Mouse (Mus musculus) megakaryocyte, embryonic 14.5 days (primary cell): Measurements from ENCODE around the gene Acpp. TPM values are rescaled to one million over a fixed set of nuclear protein-coding genes. Genes with fewer than 3 reads are reported as not detected.

Source experiments
- H3K27me3 ChIP-seq: replicated peaks from 2 replicates; pipeline ENCODE3; 2012; ENCODE audit warnings: inconsistent platforms
- H3K36me3 ChIP-seq: replicated peaks from 2 replicates; pipeline ENCODE3; 2012; ENCODE audit warnings: low read length, inconsistent platforms, mixed read lengths
- H3K4me1 ChIP-seq: 2 replicates; pipeline ENCODE4 v1.6.1; 2012; ENCODE audit warnings: inconsistent platforms
- H3K4me3 ChIP-seq: replicated peaks from 2 replicates; pipeline ENCODE3; 2012; ENCODE audit warnings: moderate library complexity, mild to moderate bottlenecking, inconsistent platforms
- H3K9me3 ChIP-seq: 2 replicates; pipeline ENCODE4 v1.6.1; 2012; ENCODE audit warnings: inconsistent platforms
- FLI1 ChIP-seq: IDR thresholded peaks from 2 replicates; pipeline ENCODE4 v1.6.1; 2012; ENCODE audit warnings: low read length, inconsistent platforms, mixed read lengths
- GATA1 ChIP-seq: IDR thresholded peaks from 3 replicates; pipeline ENCODE4 v1.6.1; 2012; ENCODE audit warnings: mixed read lengths, low read length, inconsistent platforms, borderline replicate concordance
- polyA plus RNA-seq: library from polyadenylated mRNA; stranded (reverse); fragments of >175 nt; gene quantifications from 2 replicates; pipeline ENCODE4 v1.2.3, GENCODE M21; 2012; ENCODE audit warnings: low replicate concordance; ENCODE audit not compliant: insufficient read depth

Acpp gene
- polyA plus RNA-seq, 1 experiment = 0.35 TPM

DNA sequence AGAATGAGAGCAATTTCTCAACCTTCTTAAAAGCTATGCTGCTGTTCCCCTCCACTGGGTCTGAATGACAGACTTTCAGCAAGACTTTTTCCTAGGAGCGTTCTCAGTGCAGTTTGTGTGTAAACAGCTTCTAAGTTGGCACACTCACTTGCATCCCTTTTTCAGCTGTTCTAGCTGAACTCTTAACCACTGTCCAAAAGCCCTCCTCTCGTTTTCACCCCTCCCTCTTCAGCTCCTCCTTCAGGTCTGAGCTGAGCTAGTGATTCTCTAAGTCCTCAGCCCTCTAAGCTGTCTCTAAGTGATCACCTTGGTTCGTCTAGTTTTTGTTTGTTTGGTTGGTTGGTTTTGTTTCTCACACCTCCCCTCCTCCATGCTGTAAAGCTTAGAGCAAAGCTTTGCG is 77.2 kb downstream of the Acpp start:
- Histone ChIP-seq H3K36me3 (peaks cover 9% of the 10 kb centered on the region), H3K27me3 (no peaks in the 10 kb centered on the region), H3K4me1 (peaks cover 67% of the 10 kb centered on the region), H3K9me3 (no peaks in the 10 kb centered on the region), H3K4me3 (no peak overlapping the region)
- TF ChIP-seq FLI1 (no peak), GATA1 (no peak)

DNA sequence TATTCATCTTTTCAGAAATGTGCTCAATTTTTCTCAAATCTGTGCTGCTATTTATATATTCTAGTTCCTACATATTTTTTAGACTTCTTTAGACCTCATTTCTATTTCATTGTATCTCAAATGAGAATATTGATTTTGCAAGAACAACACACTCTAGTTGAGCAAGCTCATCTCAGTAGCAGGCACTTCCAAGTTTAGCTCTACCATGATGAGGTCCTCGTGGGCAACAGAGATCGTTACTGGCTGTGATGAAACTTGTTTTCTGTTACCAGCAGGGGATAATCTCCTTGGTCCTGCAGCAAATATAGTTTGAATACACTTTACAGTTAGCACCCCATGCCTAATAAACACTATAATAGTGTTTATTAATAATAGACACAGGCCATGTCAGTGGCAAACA is 81.5 kb downstream of the Acpp start:
- Histone ChIP-seq H3K9me3 (no peaks in the 10 kb centered on the region), H3K4me3 (no peak overlapping the region), H3K4me1 (peaks cover 61% of the 10 kb centered on the region), H3K27me3 (no peaks in the 10 kb centered on the region), H3K36me3 (peaks cover 15% of the 10 kb centered on the region)
- TF ChIP-seq GATA1 = no peak
- TF ChIP-seq FLI1 = no peak

DNA sequence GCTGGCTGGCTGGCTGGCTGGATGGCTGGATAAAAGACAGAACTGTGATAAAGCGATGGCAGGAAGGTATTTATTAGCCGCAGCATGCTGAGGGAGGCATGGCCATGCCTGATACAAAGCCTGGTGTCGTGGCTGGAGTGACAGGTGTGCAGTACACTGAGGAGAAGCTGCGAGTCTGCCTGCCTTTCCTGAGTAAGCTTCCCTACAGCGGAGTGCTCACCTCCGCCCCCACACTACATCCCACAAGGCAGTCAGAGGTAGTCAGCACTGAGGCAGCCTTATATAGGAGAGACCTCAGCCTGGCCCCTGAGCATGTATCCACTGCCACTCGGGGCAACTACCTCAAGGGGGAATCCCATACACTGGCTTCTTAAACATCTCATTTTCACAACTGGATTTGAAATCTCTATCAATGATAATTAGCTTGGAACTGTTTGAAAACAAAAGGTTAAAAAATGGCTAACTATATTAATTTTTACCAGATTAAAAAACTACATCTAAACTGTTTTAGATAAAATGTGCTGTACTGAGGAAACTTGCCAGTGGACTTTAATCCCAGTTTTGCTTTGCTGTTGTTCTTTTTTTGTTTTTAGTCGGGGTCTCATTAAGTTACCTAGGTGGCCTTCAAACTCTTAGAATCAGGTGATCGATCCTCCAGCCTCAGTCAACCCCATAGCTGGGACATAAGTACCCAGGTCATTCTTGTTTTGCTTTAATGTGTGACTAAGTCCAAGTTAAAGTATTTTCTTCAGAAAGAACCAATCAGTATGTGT is 83.0 kb downstream of the Acpp start:
- peaks cover 50% of the 10 kb centered on the region for H3K4me1 ChIP-seq
- no peak overlapping the region for H3K4me3 ChIP-seq
- no peaks in the 10 kb centered on the region for H3K27me3 ChIP-seq
- H3K36me3 ChIP-seq = peaks cover 13% of the 10 kb centered on the region
- H3K9me3 ChIP-seq = no peaks in the 10 kb centered on the region
- TF ChIP-seq GATA1 = no peak
- TF ChIP-seq FLI1 = no peak

DNA sequence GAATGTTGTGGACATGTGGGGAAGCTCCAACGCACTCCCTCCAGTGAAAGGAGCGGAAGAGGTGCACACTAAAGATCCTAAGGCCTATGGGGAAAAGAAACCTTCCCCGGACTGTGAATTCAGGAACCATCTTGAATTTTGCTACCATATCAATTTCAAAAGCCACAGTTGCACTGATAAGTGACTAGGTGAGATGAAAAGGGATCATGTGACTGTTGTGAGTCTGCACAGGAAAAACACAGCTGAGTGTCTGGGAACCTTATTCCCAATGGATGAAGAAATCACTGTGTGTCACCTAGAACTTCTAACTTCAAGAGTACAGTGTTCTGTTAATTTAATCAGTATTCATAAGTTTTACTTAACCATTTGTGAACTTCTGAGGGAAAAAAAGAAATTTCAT is 84.9 kb downstream of the Acpp start:
- Histone ChIP-seq H3K9me3 (no peaks in the 10 kb centered on the region), H3K36me3 (peaks cover 13% of the 10 kb centered on the region), H3K4me1 (peaks cover 44% of the 10 kb centered on the region), H3K4me3 (no peak overlapping the region), H3K27me3 (no peaks in the 10 kb centered on the region)
- TF ChIP-seq GATA1 (no peak), FLI1 (no peak)

GRCm38 (mm10) chr9:104251687-104252086 is 85.9 kb downstream of the Acpp start:
- Histone ChIP-seq H3K27me3 (no peaks in the 10 kb centered on the region), H3K36me3 (peaks cover 15% of the 10 kb centered on the region), H3K4me3 (no peak overlapping the region), H3K4me1 (peaks cover 34% of the 10 kb centered on the region), H3K9me3 (no peaks in the 10 kb centered on the region)
- TF ChIP-seq FLI1 (no peak), GATA1 (no peak)

DNA sequence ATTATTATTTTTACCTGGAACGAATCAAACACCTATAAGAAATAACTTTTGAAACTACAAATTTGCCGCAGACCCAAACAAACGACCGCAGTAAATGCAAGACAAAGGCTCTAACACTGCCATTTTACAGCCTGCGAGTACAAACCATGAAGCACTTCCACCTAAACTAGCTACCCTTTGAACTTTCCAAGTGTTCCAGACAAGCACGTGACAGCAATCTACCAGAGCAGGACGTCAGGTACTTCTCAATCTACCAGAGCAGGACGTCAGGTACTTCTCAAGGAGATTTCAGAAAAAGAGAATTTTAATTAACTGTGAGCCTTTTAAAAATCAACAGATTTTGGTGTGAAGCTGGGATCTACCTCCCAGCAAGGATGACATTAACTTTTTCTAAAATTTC is 86.4 kb downstream of the Acpp start:
- Histone ChIP-seq H3K4me1 (peaks cover 34% of the 10 kb centered on the region), H3K36me3 (peaks cover 18% of the 10 kb centered on the region), H3K4me3 (no peak overlapping the region), H3K27me3 (no peaks in the 10 kb centered on the region), H3K9me3 (no peaks in the 10 kb centered on the region)
- no peak for TF ChIP-seq GATA1

- TF ChIP-seq FLI1 (no peak), GATA1 (no peak)
- H3K4me3 ChIP-seq = no peak overlapping the region
- no peaks in the 10 kb centered on the region for H3K27me3 ChIP-seq
- peaks cover 25% of the 10 kb centered on the region for H3K4me1 ChIP-seq
- peaks cover 40% of the 10 kb centered on the region for H3K36me3 ChIP-seq
- H3K9me3 ChIP-seq = no peaks in the 10 kb centered on the region
Observed at GRCm38 (mm10) chr9:104247307-104247987, 90.1 kb downstream of the Acpp start.

GRCm38 (mm10) chr9:104243799-104244466 is 93.6 kb downstream of the Acpp start:
- H3K4me3 ChIP-seq = no peak overlapping the region
- H3K27me3 ChIP-seq = no peaks in the 10 kb centered on the region
- H3K4me1 ChIP-seq = peaks cover 18% of the 10 kb centered on the region
- H3K9me3 ChIP-seq = no peaks in the 10 kb centered on the region
- peaks cover 59% of the 10 kb centered on the region for H3K36me3 ChIP-seq
- no peak for TF ChIP-seq GATA1
- TF ChIP-seq FLI1 = no peak

GRCm38 (mm10) chr9:104240146-104240545 is 97.4 kb downstream of the Acpp start:
- Histone ChIP-seq H3K27me3 (no peaks in the 10 kb centered on the region), H3K4me1 (peaks cover 9% of the 10 kb centered on the region; the same call in 1 of the 2 replicates), H3K9me3 (no peaks in the 10 kb centered on the region), H3K36me3 (peaks cover 78% of the 10 kb centered on the region), H3K4me3 (no peak overlapping the region)
- TF ChIP-seq FLI1 (no peak), GATA1 (no peak)

DNA sequence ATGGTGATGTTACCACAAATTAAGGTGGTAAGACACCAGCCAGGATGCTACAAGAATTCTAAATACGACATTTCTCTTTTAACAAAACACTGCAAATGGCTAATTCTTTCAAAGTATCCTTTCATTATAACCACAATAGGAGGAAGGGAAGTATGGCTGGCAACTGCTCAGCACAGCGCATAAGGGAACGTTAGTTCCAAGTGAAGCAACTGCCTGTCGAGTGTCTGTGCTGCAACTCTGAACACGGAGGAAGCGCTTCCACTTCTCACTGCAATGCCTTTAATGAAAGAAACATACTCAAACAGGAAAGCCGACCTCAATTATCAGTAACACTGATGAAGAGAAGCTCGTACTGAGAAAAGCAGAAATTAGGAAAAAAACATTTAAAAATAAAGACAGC is 98.5 kb downstream of the Acpp start:
- H3K4me1 ChIP-seq = peaks cover 5% of the 10 kb centered on the region; the same call in 1 of the 2 replicates
- TF ChIP-seq GATA1 (no peak), FLI1 (no peak)
- H3K9me3 ChIP-seq = no peaks in the 10 kb centered on the region
- no peak overlapping the region for H3K4me3 ChIP-seq
- peaks cover 84% of the 10 kb centered on the region for H3K36me3 ChIP-seq
- no peaks in the 10 kb centered on the region for H3K27me3 ChIP-seq

Other genes starting within 250 kb of the Acpp start
- not detected in 2 replicates for gene Ackr4, start 210.8 kb downstream of the Acpp start, polyA plus RNA-seq
- 3.0 and 4.5 TPM in 2 replicates for gene Dnajc13, start 74.8 kb downstream of the Acpp start, polyA plus RNA-seq
- gene Cpne4, start 209.5 kb upstream of the Acpp start, polyA plus RNA-seq = not detected in 2 replicates